Mouse (Mus musculus) limb, embryonic 12.5 days (tissue): ENCODE data around the gene Tfdp1. TPM values are rescaled to one million over a fixed set of nuclear protein-coding genes. Genes with fewer than 3 reads are reported as not detected.

ENCODE experiments used
- ATAC-seq: fragments of 200-750 bp; cut with Nextera tagmentation; 2 replicates; pipeline ENCODE4 v1.8.0; 2017; ENCODE audit warnings: low read depth, moderate TSS enrichment; ENCODE audit not compliant: insufficient number of reproducible peaks, insufficient read depth, low FRiP score, low TSS enrichment
- H3K27ac ChIP-seq: fragments of 300-500 bp; sonication (generic); 2 replicates; pipeline ENCODE4 v1.5.1; 2016; ENCODE audit warnings: mild to moderate bottlenecking, moderate library complexity
- H3K27me3 ChIP-seq: fragments of 300-500 bp; sonication (generic); 2 replicates; pipeline ENCODE4 v1.6.1; 2016; ENCODE audit warnings: mild to moderate bottlenecking, moderate library complexity
- H3K36me3 ChIP-seq: fragments of 300-500 bp; sonication (generic); 2 replicates; pipeline ENCODE4 v1.6.1; 2016; ENCODE audit warnings: mild to moderate bottlenecking, moderate library complexity
- H3K4me1 ChIP-seq: fragments of 300-500 bp; sonication (generic); replicated peaks from 2 replicates; pipeline ENCODE4 v1.6.1; 2016
- H3K4me2 ChIP-seq: fragments of 300-500 bp; sonication (generic); 2 replicates; pipeline ENCODE4 v1.6.1; 2016; ENCODE audit warnings: mild to moderate bottlenecking, moderate library complexity
- H3K4me3 ChIP-seq: fragments of 300-500 bp; sonication (generic); replicated peaks from 2 replicates; pipeline ENCODE4 v1.5.1; 2016; ENCODE audit warnings: mild to moderate bottlenecking
- H3K9ac ChIP-seq: fragments of 300-500 bp; sonication (generic); replicated peaks from 2 replicates; pipeline ENCODE4 v1.6.1; 2016; ENCODE audit warnings: mild to moderate bottlenecking, moderate library complexity
- H3K9me3 ChIP-seq: fragments of 300-500 bp; sonication (generic); 2 replicates; pipeline ENCODE4 v1.6.1; 2016; ENCODE audit warnings: mild to moderate bottlenecking, moderate library complexity
- WGBS: fragments of 180-500 bp; shearing (Covaris S2); methylation state at CpG from one replicate; pipeline ENCODE4 v1.1.7; 2016; 5-methylcytosine and 5-hydroxymethylcytosine counted together
- polyA plus RNA-seq: library from polyadenylated mRNA; unstranded; fragments of >200 nt; fragmentation: Nextera tagmentation; extraction: Ambion mirVana; gene quantifications from 2 replicates; pipeline ENCODE4 v1.2.1, GENCODE M21; 2016

Tfdp1 gene
- polyA plus RNA-seq, 1 experiment from 2014 or later: 187 TPM

DNA sequence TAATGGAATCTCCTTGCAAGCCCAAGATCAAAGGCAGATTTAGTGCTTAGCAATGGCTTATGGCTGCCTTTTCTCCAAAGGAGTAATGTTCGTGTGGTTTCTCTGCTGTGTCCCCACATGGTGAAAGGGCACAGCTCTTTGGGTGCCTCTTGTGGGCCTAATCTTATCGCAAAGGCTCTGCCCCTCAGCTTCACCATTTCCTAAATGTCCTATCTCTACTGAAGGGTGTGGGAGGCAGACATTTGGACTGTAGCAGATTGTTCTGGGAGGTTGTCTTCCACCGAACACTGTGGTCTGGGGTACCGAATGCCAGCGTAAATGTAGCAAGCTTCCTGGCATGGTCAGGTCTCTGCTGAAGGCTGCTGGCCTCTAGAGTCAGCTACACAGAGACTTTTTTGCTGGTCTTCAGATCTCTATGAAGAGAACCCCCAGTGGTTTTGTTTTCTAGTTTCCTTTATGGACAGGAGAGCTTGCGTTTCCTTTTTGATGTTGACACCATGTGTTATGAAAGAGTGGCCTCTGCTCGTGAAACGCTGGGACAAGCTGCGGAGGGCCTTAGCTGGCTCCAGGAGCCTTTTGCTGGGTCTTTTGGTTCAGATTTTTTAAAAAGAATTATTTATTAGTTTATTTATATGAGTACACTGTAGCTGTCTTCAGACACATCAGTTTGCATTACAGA is 14.7 kb downstream of the Tfdp1 start:
- H3K4me2 ChIP-seq: no peak overlapping the region
- H3K9ac ChIP-seq: no peak overlapping the region
- H3K9me3 ChIP-seq: no peaks in the 10 kb centered on the region
- no peak overlapping the region for H3K27ac ChIP-seq
- 80% methylated on average over 9 of the region's 9 CpGs for WGBS
- no peak overlapping the region for H3K4me3 ChIP-seq
- no peak for ATAC-seq
- H3K27me3 ChIP-seq: no peaks in the 10 kb centered on the region
- H3K4me1 ChIP-seq: 0 out of 2 replicates have a peak, but pooled peaks cover 2% of the 10 kb centered on the region
- peaks cover 100% of the 10 kb centered on the region for H3K36me3 ChIP-seq

DNA sequence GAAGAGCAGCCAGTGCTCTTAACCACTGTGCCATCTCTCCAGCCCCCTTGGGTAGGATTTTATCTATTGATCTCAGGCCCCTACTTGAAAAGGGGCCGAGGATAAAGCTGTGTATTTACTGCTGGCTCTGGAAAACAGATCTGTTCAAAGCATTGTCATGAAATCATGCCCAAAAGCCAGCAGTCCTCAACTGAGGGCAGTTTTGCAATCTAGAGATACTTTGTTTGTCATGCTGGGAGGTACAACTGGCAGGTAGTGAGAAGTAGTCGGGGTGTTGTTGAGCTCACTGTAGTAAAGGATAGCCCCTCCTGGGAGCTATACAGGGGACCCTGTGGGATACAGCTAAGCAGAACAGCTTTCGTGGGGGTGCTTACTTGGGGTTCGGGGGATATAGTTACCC is 15.3 kb downstream of the Tfdp1 start:
- Histone ChIP-seq H3K4me2 (no peak overlapping the region), H3K9me3 (no peaks in the 10 kb centered on the region), H3K9ac (no peak overlapping the region), H3K4me1 (0 out of 2 replicates have a peak, but pooled peaks cover 2% of the 10 kb centered on the region), H3K27ac (no peak overlapping the region), H3K36me3 (peaks cover 100% of the 10 kb centered on the region), H3K27me3 (no peaks in the 10 kb centered on the region), H3K4me3 (no peak overlapping the region)
- 87% methylated on average over 4 of the region's 4 CpGs for WGBS
- no peak for ATAC-seq

DNA sequence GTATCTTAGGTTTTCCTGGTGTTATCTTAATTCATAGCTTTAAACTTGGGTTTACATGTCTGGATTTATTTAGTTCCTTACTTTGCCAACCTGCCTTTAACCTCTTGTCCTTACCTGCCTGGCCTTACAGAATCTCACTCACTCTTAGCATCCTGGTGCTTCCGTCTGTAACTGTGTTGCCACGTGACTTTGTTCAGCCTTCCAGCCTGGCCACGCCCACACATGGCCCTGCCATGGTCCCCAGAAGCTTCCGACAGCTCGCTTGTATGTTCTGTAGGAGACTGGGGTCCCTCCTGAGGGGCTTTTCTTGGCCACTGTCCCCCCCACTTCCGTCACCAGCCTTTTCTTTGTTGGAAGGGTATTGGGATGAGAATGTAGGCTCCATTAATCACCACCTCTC is 17.7 kb downstream of the Tfdp1 start:
- H3K36me3 ChIP-seq: peaks cover 100% of the 10 kb centered on the region
- H3K9ac ChIP-seq: no peak overlapping the region
- H3K9me3 ChIP-seq: no peaks in the 10 kb centered on the region
- no peak for ATAC-seq
- no peaks in the 10 kb centered on the region for H3K27me3 ChIP-seq
- 82% methylated on average over 6 of the region's 6 CpGs for WGBS
- H3K4me2 ChIP-seq: no peak overlapping the region
- no peak overlapping the region for H3K4me3 ChIP-seq
- H3K4me1 ChIP-seq: 0 out of 2 replicates have a peak, but pooled peaks cover 2% of the 10 kb centered on the region
- H3K27ac ChIP-seq: no peak overlapping the region

DNA sequence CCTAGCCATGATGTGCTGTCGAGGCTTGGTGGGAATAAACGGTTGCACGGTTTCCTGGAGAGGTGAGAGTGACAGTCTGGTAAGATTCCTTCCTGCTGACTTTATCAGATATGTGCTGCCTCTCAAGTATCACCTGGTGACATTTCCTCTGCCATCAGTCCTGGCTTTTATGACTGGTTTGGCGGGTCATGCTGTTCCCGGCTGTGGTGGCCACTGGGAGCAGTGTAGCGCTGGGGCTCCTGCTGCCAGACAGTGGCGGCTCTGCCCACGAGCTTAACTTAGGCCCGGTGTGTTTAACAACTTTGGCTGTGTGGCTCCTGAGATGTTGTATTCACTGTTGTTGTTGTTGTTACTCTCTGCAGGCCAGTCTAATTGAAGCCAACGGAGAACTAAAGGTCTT is 18.1 kb downstream of the Tfdp1 start:
- H3K4me3 ChIP-seq: no peak overlapping the region
- 0 out of 2 replicates have a peak, but pooled peaks cover 2% of the 10 kb centered on the region for H3K4me1 ChIP-seq
- peaks cover 100% of the 10 kb centered on the region for H3K36me3 ChIP-seq
- H3K4me2 ChIP-seq: no peak overlapping the region
- no peak overlapping the region for H3K9ac ChIP-seq
- no peaks in the 10 kb centered on the region for H3K27me3 ChIP-seq
- 80% methylated on average over 10 of the region's 10 CpGs for WGBS
- H3K9me3 ChIP-seq: 0 out of 2 replicates have a peak, but pooled peaks cover 4% of the 10 kb centered on the region
- no peak overlapping the region for H3K27ac ChIP-seq
- ATAC-seq: no peak

DNA sequence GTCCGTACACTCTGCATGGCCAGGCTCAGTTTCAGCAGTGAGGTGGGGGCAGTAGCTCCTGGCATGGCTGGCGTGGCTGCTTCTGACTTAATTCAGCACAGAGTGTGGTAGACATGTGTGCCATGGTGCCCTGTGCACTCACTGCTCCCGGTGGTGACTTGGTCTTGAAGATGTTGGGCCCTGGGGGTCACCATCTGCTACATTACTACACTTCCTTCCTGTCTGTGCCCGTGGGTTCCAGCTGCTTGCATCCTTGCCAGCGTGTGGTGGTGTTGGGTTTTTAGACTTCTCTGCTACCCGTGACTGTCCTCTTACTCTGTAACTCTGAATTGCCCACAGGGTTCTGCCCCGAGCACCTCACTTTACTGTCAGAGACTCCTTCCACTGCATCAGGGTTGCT is 21.7 kb downstream of the Tfdp1 start:
- WGBS: 93% methylated on average over 7 of the region's 7 CpGs
- ATAC-seq: no peak
- Histone ChIP-seq H3K36me3 (peaks cover 97% of the 10 kb centered on the region), H3K9me3 (0 out of 2 replicates have a peak, but pooled peaks cover 5% of the 10 kb centered on the region), H3K9ac (no peak overlapping the region), H3K27ac (no peak overlapping the region), H3K4me2 (no peak overlapping the region), H3K4me1 (no peaks in the 10 kb centered on the region), H3K27me3 (no peaks in the 10 kb centered on the region), H3K4me3 (no peak overlapping the region)

DNA sequence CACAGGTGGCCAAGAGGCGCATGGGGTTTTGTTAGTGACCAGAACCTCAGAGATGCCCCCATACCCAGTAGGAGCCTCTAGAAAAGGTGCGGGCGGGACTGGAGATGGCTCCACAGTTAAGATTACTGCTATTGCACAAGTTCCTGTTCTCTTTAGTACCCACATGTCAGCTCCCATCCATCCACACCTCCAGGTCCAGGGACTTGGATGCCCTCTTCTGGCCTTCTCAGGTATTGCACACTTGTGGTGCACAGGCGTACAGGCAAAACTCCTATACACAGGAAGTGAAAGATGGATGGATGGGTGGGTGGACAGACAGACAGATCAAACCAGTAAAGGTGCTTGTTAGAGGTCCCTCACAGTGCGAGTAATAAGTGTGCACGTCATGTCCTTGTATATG is 23.3 kb downstream of the Tfdp1 start:
- peaks cover 97% of the 10 kb centered on the region for H3K36me3 ChIP-seq
- H3K9ac ChIP-seq: no peak overlapping the region

DNA sequence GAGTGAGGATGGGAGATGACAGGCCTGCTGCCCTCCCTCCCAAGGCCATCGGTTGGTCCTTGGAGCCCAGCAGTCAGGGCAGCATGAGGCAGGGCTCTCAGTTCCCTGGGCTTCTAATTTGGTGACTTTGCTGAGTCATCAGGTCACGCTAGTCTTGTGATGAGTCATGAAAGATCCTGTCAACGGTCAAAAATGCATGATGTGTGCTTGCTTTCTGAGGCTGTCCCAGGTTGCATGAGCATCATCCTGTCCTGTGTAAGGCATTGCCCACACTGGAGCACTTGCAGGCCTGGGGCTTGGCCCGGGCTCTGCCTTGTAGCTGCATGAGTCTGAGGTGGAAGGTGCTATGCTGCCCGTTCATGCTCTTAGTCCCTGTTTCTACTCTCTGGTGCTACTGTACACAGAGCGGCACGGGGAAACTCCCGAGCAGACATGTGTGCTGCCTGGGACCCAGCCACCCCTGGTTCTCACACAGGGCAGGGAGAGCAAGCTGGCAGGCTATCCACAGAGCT is 34.7 kb downstream of the Tfdp1 start:
- no peaks in the 10 kb centered on the region for H3K9me3 ChIP-seq
- no peak overlapping the region for H3K4me3 ChIP-seq
- H3K27ac ChIP-seq: no peak overlapping the region
- H3K4me1 ChIP-seq: no peaks in the 10 kb centered on the region
- H3K27me3 ChIP-seq: no peaks in the 10 kb centered on the region
- ATAC-seq: no peak
- no peak overlapping the region for H3K9ac ChIP-seq
- H3K4me2 ChIP-seq: no peak overlapping the region
- WGBS: 90% methylated on average over 8 of the region's 8 CpGs
- peaks cover 94% of the 10 kb centered on the region for H3K36me3 ChIP-seq

More for the DNA sequence above, 23.3 kb downstream of the Tfdp1 start:
- ATAC-seq: no peak
- Histone ChIP-seq H3K9me3 (0 out of 2 replicates have a peak, but pooled peaks cover 5% of the 10 kb centered on the region), H3K4me2 (no peak overlapping the region), H3K4me1 (no peaks in the 10 kb centered on the region), H3K27ac (no peak overlapping the region), H3K4me3 (no peak overlapping the region), H3K27me3 (no peaks in the 10 kb centered on the region)
- 97% methylated on average over 6 of the region's 6 CpGs for WGBS

DNA sequence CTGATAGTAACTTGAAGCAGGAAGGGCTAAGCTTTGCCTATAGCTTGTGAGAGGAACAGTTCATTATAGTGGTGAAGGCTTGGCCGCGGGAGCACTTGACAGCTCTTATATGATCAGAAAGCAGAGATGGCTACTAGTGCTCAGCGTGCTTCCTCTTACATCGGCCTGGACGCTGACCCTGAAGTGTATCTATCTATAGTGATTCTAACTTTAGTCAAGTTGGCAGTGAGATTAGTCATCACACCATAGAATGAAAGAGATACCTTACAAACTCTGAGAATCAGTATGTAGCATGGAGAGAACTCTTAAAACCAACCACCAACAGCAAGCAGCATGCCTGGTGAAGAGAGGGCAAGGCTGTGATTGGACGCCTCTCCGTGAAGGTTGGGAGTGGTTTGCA is 43.1 kb downstream of the Tfdp1 start:
- Histone ChIP-seq H3K4me1 (no peaks in the 10 kb centered on the region), H3K9ac (no peak overlapping the region), H3K9me3 (no peaks in the 10 kb centered on the region), H3K27me3 (no peaks in the 10 kb centered on the region), H3K4me2 (no peak overlapping the region), H3K27ac (no peak overlapping the region), H3K36me3 (peaks cover 39% of the 10 kb centered on the region), H3K4me3 (no peak overlapping the region)
- no peak for ATAC-seq
- 88% methylated on average over 7 of the region's 7 CpGs for WGBS

DNA sequence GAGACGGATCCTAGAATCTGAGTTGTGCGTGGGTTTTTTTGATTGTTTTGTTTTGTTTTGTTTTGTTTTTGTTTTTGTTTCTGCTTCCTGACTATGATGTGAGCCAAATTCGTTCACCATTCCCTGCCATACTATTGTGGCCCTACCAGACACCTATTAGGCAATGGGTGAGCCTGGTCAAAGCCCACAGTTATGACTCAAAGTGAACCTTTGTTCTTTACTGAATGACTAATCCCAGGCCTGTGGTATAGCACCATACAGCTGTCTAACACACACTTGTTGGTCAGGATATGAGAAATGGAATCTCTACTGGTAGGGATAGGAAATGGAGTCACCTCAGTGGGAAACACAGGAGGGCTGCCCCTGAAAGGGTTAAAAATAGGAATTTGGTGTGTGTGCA is 44.0 kb downstream of the Tfdp1 start:
- Histone ChIP-seq H3K4me2 (no peak overlapping the region), H3K4me3 (no peak overlapping the region), H3K9ac (no peak overlapping the region), H3K36me3 (peaks cover 30% of the 10 kb centered on the region), H3K4me1 (no peaks in the 10 kb centered on the region), H3K27ac (no peak overlapping the region), H3K27me3 (no peaks in the 10 kb centered on the region), H3K9me3 (no peaks in the 10 kb centered on the region)
- ATAC-seq: no peak
- WGBS: 90% methylated on average over 3 of the region's 3 CpGs

DNA sequence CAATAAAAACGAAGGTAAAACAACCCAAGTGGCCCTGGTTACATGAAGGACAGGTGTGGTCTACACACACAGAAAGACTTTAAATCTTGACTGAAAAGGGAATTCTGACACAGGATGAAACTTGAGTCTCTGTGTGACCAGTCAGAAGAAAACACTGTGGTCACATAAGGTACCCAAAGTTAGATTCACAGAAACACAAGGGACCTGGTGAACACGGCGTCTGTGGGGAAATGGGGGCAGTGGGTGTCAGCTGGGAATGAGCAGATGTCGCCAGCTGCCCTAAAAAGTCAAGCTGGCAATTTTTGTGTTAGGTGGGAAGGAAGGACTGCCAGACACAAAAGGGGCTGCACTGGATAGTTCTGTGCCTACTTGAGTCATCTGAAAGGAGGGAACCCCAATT is 44.4 kb downstream of the Tfdp1 start:
- Histone ChIP-seq H3K9me3 (no peaks in the 10 kb centered on the region), H3K36me3 (peaks cover 27% of the 10 kb centered on the region), H3K4me1 (no peaks in the 10 kb centered on the region), H3K9ac (no peak overlapping the region), H3K27ac (no peak overlapping the region), H3K4me2 (no peak overlapping the region), H3K27me3 (no peaks in the 10 kb centered on the region), H3K4me3 (no peak overlapping the region)
- WGBS: 90% methylated on average over 4 of the region's 4 CpGs
- no peak for ATAC-seq

DNA sequence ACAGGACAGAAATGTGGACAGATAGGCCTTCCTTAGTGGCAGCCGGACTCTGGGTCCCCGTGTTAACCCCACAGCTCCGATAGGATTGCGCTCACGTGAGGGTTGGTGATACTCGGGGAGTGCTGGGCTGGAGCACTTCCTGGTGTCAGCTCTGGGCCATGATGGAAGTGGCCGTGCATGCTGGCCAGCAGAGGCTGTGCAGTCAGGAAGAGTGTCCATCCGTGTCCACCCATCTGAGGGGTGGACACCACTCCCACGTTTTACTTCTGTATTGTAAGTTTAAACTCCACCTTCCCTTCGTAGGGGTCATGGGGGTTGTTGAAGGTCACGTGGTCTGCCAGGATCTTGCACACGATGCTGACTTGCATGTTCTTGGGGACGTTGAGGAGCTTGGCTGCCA is 47.8 kb downstream of the Tfdp1 start:
- no peaks in the 10 kb centered on the region for H3K27me3 ChIP-seq
- no peak overlapping the region for H3K27ac ChIP-seq
- no peak overlapping the region for H3K9ac ChIP-seq
- no peak overlapping the region for H3K4me2 ChIP-seq
- H3K4me3 ChIP-seq: no peak overlapping the region
- WGBS: 78% methylated on average over 13 of the region's 13 CpGs
- no peaks in the 10 kb centered on the region for H3K4me1 ChIP-seq
- H3K36me3 ChIP-seq: 0 out of 2 replicates have a peak, but pooled peaks cover 6% of the 10 kb centered on the region
- H3K9me3 ChIP-seq: no peaks in the 10 kb centered on the region
- ATAC-seq: no peak

DNA sequence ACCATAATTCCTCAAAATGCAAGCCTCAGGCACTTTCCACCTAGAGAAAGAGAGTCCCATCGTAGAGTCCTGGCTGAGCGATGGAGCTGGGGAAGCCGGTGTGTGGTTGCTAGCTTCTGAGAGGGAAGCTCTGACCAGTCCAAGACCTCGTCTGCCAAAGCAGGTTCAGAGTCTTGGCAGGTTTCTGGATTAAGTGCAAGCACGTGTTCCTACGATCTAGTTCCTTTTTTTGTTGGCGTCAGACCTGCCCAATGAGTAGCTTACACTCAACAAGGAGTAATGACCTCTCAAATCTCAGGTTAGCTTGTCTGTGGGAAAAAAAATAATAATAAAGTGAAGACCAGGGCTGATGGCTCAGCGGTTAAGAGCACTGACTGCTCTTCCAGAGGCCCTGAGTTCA is 49.2 kb downstream of the Tfdp1 start:
- ATAC-seq: no peak
- Histone ChIP-seq H3K9ac (no peak overlapping the region), H3K9me3 (no peaks in the 10 kb centered on the region), H3K36me3 (no peaks in the 10 kb centered on the region), H3K27me3 (no peaks in the 10 kb centered on the region), H3K4me2 (no peak overlapping the region), H3K4me1 (no peaks in the 10 kb centered on the region), H3K4me3 (no peak overlapping the region), H3K27ac (no peak overlapping the region)
- 83% methylated on average over 8 of the region's 8 CpGs for WGBS
